In genomic region chr2:166574934-166575333, GRCm38 (mm10) we compare ENCODE assay signal across 9 mouse cellular contexts.
DNase-seq lines count a peak whose midpoint lies in the region; ATAC-seq and TF ChIP-seq lines count a peak whose summit lies in the region.
"Had no signal": no experiment of that assay in that cellular context is flagged by ENCODE, and none has a peak within 500 bp of the region (broad histone marks: within the 10 kb centered on the region; RNA-seq: fewer than 3 reads in every experiment).

No protein-coding gene starts in this region.

- no peak; the same call in 1 of the 2 replicates for TF ChIP-seq POLR2A in bone marrow, adult 2 months (IDR thresholded peaks at IDR 0.05; ENCODE audit: borderline replicate concordance, control insufficient read depth, low read depth, low read length)
- TF ChIP-seq POLR2A in embryonic fibroblast, embryonic 13.5 days (IDR thresholded peaks at IDR 0.05; ENCODE audit: low read depth, low read length): no peak
- no peak for TF ChIP-seq POLR2A in spleen, adult 2 months (IDR thresholded peaks at IDR 0.05; ENCODE audit: low read depth, low read length)

- DNase-seq in left cerebral cortex, adult 18-20 months (ENCODE audit: low spot score in 2 of 2): peak; percentile 67 to 74
- DNase-seq in left cerebral cortex, adult 11 months (ENCODE audit: low spot score): no peak
- peak; percentile 87 for DNase-seq in hindbrain, embryonic 11.5 days (ENCODE audit: low spot score)
- peak; percentile 68 to 72 for DNase-seq in left cerebral cortex, postnatal 14 days (ENCODE audit: low spot score in 2 of 2)
- peak in 1 of 2 experiments; percentile 42 for DNase-seq in spleen, adult 2 months (ENCODE audit: low read depth in 1 of 2, low spot score in 2 of 2)

- no peak overlapping the region for H3K4me3 ChIP-seq in bone marrow, adult 2 months (replicated peaks; ENCODE audit: control insufficient read depth, low read depth, low read length)
- H3K4me3 ChIP-seq in embryonic fibroblast, embryonic 13.5 days (ENCODE audit: insufficient read depth, low read length): no peak overlapping the region
- H3K4me3 ChIP-seq in hindbrain, embryonic 11.5 days (ENCODE audit: low read depth, low read length): no peak overlapping the region
- no peak overlapping the region for H3K4me3 ChIP-seq in midbrain, embryonic 13.5 days (replicated peaks)
- no peak overlapping the region for H3K4me3 ChIP-seq in spleen, adult 2 months (ENCODE audit: extremely low read depth, insufficient read depth, insufficient read length)
- H3K4me3 ChIP-seq: limb, embryonic 12.5 days had no signal

- no peak overlapping the region for H3K27ac ChIP-seq in bone marrow, adult 2 months (ENCODE audit: control insufficient read depth, insufficient read depth, low read depth, low read length, poor library complexity)
- H3K27ac ChIP-seq in embryonic fibroblast, embryonic 13.5 days (ENCODE audit: insufficient read depth, low read length): no peak overlapping the region
- H3K27ac ChIP-seq in hindbrain, embryonic 11.5 days (ENCODE audit: low read depth, low read length): no peak overlapping the region
- H3K27ac ChIP-seq in midbrain, embryonic 13.5 days: no peak overlapping the region; the same call in 1 of the 2 replicates
- no peak overlapping the region for H3K27ac ChIP-seq in spleen, adult 2 months (ENCODE audit: insufficient read depth, low read length)
- H3K27ac ChIP-seq: limb, embryonic 12.5 days had no signal

- no peaks in the 10 kb centered on the region for H3K4me1 ChIP-seq in bone marrow, adult 2 months (ENCODE audit: control insufficient read depth, insufficient read depth, low read length)
- H3K4me1 ChIP-seq in embryonic fibroblast, embryonic 13.5 days (ENCODE audit: control insufficient read depth, insufficient read depth, low read length): no peaks in the 10 kb centered on the region
- H3K4me1 ChIP-seq in hindbrain, embryonic 11.5 days (replicated peaks; ENCODE audit: control insufficient read depth, insufficient read depth, low read length): no peaks in the 10 kb centered on the region
- 0 out of 2 replicates have a peak, but pooled peaks cover 3% of the 10 kb centered on the region for H3K4me1 ChIP-seq in midbrain, embryonic 13.5 days (replicated peaks)
- no peaks in the 10 kb centered on the region for H3K4me1 ChIP-seq in spleen, adult 2 months (ENCODE audit: control insufficient read depth, insufficient read depth, insufficient read length)
- H3K4me1 ChIP-seq: limb, embryonic 12.5 days had no signal

- H3K4me2 ChIP-seq in hindbrain, embryonic 11.5 days (replicated peaks; ENCODE audit: low read depth, low read length): no peak overlapping the region
- no peak overlapping the region for H3K4me2 ChIP-seq in midbrain, embryonic 13.5 days (replicated peaks)
- H3K4me2 ChIP-seq: limb, embryonic 12.5 days had no signal

- no peak overlapping the region for H3K9ac ChIP-seq in hindbrain, embryonic 11.5 days (ENCODE audit: low read depth, low read length)
- no peak overlapping the region for H3K9ac ChIP-seq in midbrain, embryonic 13.5 days (replicated peaks)
- H3K9ac ChIP-seq: limb, embryonic 12.5 days had no signal

- intact Hi-C loops in left cerebral cortex, postnatal 14 days (cut with DNase I): no loop called here

- H3K36me3 ChIP-seq in hindbrain, embryonic 11.5 days (ENCODE audit: control insufficient read depth, insufficient read depth, low read length): peaks cover 3% of the 10 kb centered on the region; the same call in 1 of the 2 replicates
- peaks cover 32% of the 10 kb centered on the region for H3K36me3 ChIP-seq in midbrain, embryonic 13.5 days
- H3K36me3 ChIP-seq in spleen, adult 2 months (ENCODE audit: control insufficient read depth, insufficient read depth, low read length): peaks cover 52% of the 10 kb centered on the region

- H3K9me3 ChIP-seq in hindbrain, embryonic 11.5 days (ENCODE audit: control insufficient read depth, low read length): no peaks in the 10 kb centered on the region
- H3K9me3 ChIP-seq in midbrain, embryonic 13.5 days: no peaks in the 10 kb centered on the region
- H3K9me3 ChIP-seq: limb, embryonic 12.5 days had no signal

- H3K27me3 ChIP-seq in hindbrain, embryonic 11.5 days (ENCODE audit: control insufficient read depth, insufficient read depth, low read length): no peaks in the 10 kb centered on the region
- no peaks in the 10 kb centered on the region for H3K27me3 ChIP-seq in midbrain, embryonic 13.5 days
- no peaks in the 10 kb centered on the region for H3K27me3 ChIP-seq in spleen, adult 2 months (ENCODE audit: control insufficient read depth, insufficient read depth, low read length)
- H3K27me3 ChIP-seq: limb, embryonic 12.5 days had no signal

- peak; percentile 84 for TF ChIP-seq CTCF in bone marrow, adult 2 months (IDR thresholded peaks at IDR 0.05; ENCODE audit: control insufficient read depth, insufficient read depth, low read length)
- TF ChIP-seq CTCF in embryonic fibroblast, embryonic 13.5 days (IDR thresholded peaks at IDR 0.05; ENCODE audit: borderline replicate concordance, insufficient read depth, low read length): peak; percentile 69
- peak; percentile 97 for TF ChIP-seq CTCF in spleen, adult 2 months (IDR thresholded peaks at IDR 0.05; ENCODE audit: extremely low read depth, insufficient read depth, insufficient read length, insufficient replicate concordance)

- ATAC-seq in hindbrain, embryonic 11.5 days (ENCODE audit: low FRiP score): no peak
- ATAC-seq in midbrain, embryonic 13.5 days: peak; percentile 24

- WGBS in bone marrow, adult 2 months: 35% methylated on average over 7 of the region's 7 CpGs
- WGBS in hindbrain, embryonic 11.5 days: 20% methylated on average over 7 of the region's 7 CpGs
- 17% methylated on average over 7 of the region's 7 CpGs for WGBS in midbrain, embryonic 13.5 days
- 33% methylated on average over 7 of the region's 7 CpGs for WGBS in spleen, adult 2 months
